Mouse (Mus musculus) cerebellum, adult 2 months (tissue): ENCODE data around the gene Son. TPM values are rescaled to one million over a fixed set of nuclear protein-coding genes. Genes with fewer than 3 reads are reported as not detected.

Experiments
- DNase-seq, 2 experiments: peaks; one replicate each; pipeline ENCODE4 v3.0.0; 2021
- H3K27ac ChIP-seq: fragments of 200-500 bp; 2 replicates; pipeline ENCODE4 v1.5.1; 2012; ENCODE audit warnings: low read length, control low read depth, inconsistent platforms; ENCODE audit not compliant: insufficient read depth
- H3K27me3 ChIP-seq: fragments of 200-500 bp; 2 replicates; pipeline ENCODE4 v1.6.1; 2012; ENCODE audit warnings: inconsistent platforms, mild to moderate bottlenecking, low read length, moderate library complexity; ENCODE audit not compliant: control insufficient read depth, insufficient read depth
- H3K4me1 ChIP-seq: fragments of 200-500 bp; 2 replicates; pipeline ENCODE4 v1.6.1; 2011; ENCODE audit warnings: low read length; ENCODE audit not compliant: control insufficient read depth, insufficient read depth
- H3K4me3 ChIP-seq: fragments of 200-500 bp; replicated peaks from 2 replicates; pipeline ENCODE3; 2011; ENCODE audit warnings: mild to moderate bottlenecking, low read depth, low read length, control low read depth; ENCODE audit not compliant: insufficient read depth
- CTCF ChIP-seq: fragments of 200-500 bp; IDR thresholded peaks from 2 replicates; pipeline ENCODE4 v1.5.1; 2011; ENCODE audit warnings: low read depth, mild to moderate bottlenecking, control low read depth, low read length, moderate library complexity, borderline replicate concordance; ENCODE audit not compliant: insufficient read depth
- POLR2A ChIP-seq: fragments of 200-500 bp; IDR thresholded peaks from 2 replicates; pipeline ENCODE4 v1.6.1; 2011; ENCODE audit warnings: low read length, control low read depth, borderline replicate concordance; ENCODE audit not compliant: insufficient read depth
- WGBS: fragments of 180-500 bp; shearing (Covaris S2); methylation state at CpG from one replicate; pipeline ENCODE4 v1.1.7; 2018; 5-methylcytosine and 5-hydroxymethylcytosine counted together
- polyA plus RNA-seq: library from polyadenylated mRNA; depleted of rRNA; stranded (reverse); fragments of >200 nt; gene quantifications from 2 replicates; pipeline ENCODE4 v1.2.3, GENCODE M21; 2012

Gene Son
- polyA plus RNA-seq, 1 experiment, result 358 TPM

DNA sequence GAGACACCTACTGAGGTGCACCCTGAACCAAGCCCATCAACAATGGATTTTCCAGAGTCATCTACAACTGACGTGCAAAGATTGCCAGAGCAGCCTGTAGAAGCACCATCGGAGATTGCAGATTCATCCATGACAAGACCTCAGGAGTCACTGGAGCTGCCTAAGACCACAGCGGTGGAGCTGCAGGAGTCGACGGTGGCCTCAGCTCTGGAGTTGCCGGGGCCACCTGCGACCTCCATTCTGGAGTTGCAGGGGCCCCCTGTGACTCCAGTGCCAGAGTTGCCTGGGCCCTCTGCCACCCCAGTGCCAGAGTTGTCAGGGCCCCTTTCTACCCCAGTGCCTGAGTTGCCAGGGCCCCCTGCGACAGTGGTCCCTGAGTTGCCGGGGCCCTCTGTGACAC is 8.0 kb downstream of the Son start:
- TF ChIP-seq POLR2A (no peak), CTCF (no peak)
- no peak overlapping the region for H3K27ac ChIP-seq
- no peaks in the 10 kb centered on the region for H3K27me3 ChIP-seq
- no peak for DNase-seq
- WGBS, result 92% methylated on average over 9 of the region's 9 CpGs
- H3K4me3 ChIP-seq, result no peak overlapping the region
- peaks cover 7% of the 10 kb centered on the region for H3K4me1 ChIP-seq

DNA sequence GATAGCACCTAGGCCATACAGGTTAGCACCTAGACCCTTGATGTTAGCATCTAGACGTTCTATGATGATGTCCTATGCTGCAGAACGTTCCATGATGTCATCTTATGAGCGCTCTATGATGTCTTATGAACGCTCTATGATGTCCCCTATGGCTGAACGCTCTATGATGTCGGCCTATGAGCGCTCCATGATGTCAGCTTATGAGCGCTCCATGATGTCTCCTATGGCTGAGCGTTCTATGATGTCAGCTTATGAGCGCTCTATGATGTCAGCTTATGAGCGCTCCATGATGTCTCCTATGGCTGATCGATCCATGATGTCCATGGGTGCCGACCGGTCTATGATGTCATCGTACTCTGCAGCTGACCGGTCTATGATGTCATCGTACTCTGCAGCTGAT is 10.0 kb downstream of the Son start:
- no peaks in the 10 kb centered on the region for H3K27me3 ChIP-seq
- WGBS, result 97% methylated on average over 17 of the region's 17 CpGs
- no peak overlapping the region for H3K4me3 ChIP-seq
- DNase-seq, result no peak
- no peak overlapping the region for H3K27ac ChIP-seq
- no peak for TF ChIP-seq POLR2A
- no peak for TF ChIP-seq CTCF
- peaks cover 4% of the 10 kb centered on the region; the same call in 1 of the 2 replicates for H3K4me1 ChIP-seq

DNA sequence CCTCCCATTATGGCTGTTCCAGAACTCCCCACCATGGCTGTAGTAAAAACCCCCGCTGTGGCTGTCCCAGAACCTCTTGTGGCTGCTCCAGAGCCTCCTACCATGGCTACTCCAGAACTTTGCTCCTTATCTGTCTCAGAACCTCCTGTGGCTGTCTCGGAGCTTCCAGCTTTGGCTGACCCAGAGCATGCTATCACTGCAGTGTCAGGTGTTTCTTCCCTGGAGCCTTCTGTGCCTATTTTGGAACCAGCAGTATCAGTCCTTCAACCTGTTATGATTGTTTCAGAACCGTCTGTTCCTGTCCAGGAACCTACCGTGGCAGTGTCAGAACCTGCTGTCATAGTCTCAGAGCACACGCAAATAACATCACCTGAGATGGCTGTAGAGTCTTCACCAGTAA is 11.2 kb downstream of the Son start:
- no peak overlapping the region for H3K4me3 ChIP-seq
- DNase-seq, result no peak
- 29% methylated on average over 5 of the region's 5 CpGs for WGBS
- no peak overlapping the region for H3K27ac ChIP-seq
- H3K4me1 ChIP-seq, result no peaks in the 10 kb centered on the region; the same call in 1 of the 2 replicates
- no peaks in the 10 kb centered on the region for H3K27me3 ChIP-seq
- TF ChIP-seq POLR2A (no peak), CTCF (no peak)

DNA sequence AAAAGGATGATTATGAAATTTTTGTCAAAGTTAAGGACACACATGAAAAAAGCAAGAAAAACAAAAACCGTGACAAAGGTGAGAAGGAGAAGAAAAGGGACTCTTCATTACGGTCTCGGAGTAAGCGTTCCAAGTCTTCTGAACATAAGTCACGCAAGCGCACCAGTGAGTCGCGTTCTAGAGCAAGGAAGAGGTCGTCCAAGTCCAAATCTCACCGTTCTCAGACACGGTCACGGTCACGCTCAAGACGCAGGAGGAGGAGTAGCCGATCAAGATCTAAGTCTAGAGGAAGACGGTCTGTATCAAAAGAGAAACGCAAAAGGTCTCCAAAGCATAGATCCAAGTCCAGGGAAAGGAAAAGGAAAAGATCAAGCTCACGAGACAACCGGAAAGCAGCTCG is 12.5 kb downstream of the Son start:
- H3K27me3 ChIP-seq, result no peaks in the 10 kb centered on the region
- 96% methylated on average over 20 of the region's 20 CpGs for WGBS
- no peak for DNase-seq
- TF ChIP-seq CTCF (no peak), POLR2A (no peak)
- H3K4me3 ChIP-seq, result no peak overlapping the region
- H3K27ac ChIP-seq, result no peak overlapping the region
- no peaks in the 10 kb centered on the region; the same call in 1 of the 2 replicates for H3K4me1 ChIP-seq

DNA sequence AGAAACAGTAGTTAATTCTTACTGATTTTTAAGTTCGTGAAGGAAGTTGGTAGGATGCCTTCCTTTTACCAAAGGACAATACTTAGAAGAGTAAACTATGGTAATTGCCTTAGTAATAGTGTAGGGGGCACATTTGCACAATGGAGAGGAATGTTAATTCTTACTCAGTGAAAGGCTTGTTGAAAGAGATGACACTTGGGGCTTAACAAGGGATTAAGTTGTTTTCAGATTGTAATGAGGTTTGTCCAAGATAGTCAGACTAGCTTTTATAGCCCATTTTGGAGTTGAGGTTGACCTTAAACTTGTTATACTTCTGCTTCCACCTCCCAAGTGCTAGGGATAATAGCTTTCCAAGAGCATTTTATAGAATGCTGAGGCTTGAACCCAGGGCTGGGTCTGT is 14.1 kb downstream of the Son start:
- H3K4me3 ChIP-seq, result no peak overlapping the region
- WGBS, result 60% methylated on average over 1 of the region's 1 CpGs
- DNase-seq, result no peak
- no peaks in the 10 kb centered on the region for H3K27me3 ChIP-seq
- no peaks in the 10 kb centered on the region; the same call in 1 of the 2 replicates for H3K4me1 ChIP-seq
- H3K27ac ChIP-seq, result no peak overlapping the region
- TF ChIP-seq CTCF (no peak), POLR2A (no peak)

DNA sequence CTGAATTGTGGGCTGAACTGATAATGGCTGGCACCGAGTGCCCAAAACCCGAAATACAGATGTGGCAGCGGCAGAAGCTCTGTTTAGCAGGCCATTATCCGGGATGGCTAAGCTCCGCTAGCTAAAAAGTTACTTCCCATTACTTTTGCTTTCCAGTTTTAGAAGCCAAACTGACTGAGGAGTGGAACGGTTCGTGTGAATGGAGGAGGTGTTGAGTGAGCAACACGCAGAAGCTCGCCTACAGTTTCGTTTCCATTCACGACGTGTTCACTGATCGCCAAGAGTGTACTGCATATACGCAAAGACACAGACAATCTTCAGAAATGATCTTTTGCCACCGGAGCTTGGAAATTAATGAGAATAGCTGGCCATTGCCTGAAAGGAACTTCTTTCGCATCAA is 15.0 kb downstream of the Son start:
- no peak overlapping the region for H3K4me3 ChIP-seq
- no peaks in the 10 kb centered on the region for H3K27me3 ChIP-seq
- no peak for DNase-seq
- WGBS, result 91% methylated on average over 16 of the region's 16 CpGs
- H3K4me1 ChIP-seq, result no peaks in the 10 kb centered on the region; the same call in 1 of the 2 replicates
- no peak for TF ChIP-seq CTCF
- TF ChIP-seq POLR2A, result no peak
- no peak overlapping the region for H3K27ac ChIP-seq

DNA sequence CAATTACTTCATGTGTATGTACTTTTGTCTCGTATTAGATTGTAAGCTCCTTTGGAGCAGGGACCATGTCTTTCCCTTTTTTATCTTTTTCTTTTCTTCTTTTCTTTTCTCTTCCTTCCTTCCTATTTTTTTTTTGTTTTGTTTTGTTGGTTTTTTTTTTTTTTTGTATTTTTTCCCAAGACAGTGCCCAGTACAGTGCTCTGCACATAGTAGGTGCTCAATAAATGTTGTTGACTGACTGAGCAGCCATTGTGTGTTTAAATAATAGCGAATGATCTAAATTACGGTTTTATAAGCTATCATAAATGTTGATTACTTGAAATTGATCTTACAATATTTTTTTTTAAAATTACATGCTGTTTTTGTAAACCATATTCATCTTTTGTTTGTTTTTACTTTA is 16.5 kb downstream of the Son start:
- Histone ChIP-seq H3K4me1 (no peaks in the 10 kb centered on the region; the same call in 1 of the 2 replicates), H3K27ac (no peak overlapping the region), H3K4me3 (no peak overlapping the region), H3K27me3 (no peaks in the 10 kb centered on the region)
- WGBS, result 90% methylated on average over 3 of the region's 3 CpGs
- no peak for DNase-seq
- TF ChIP-seq POLR2A, result no peak
- no peak for TF ChIP-seq CTCF

DNA sequence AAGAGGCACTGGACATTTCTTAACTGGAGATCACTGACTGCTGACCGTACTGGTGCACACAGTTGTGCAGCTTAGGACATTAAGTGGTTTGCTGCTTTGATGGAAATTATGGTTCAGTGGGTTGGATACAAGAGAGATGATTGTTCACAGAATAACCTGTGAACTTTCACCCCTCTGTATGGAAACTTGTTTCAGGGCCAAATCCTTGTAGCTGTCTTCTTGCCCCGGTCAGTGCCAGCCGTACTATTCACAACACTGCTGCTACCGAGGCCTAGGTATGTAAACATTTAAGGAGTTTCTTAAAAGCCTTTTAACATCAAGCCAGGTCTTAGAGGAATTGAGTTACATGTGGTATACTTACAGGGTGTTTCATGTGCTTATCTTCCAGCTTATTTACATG is 27.2 kb downstream of the Son start:
- Histone ChIP-seq H3K4me3 (no peak overlapping the region), H3K27me3 (no peaks in the 10 kb centered on the region), H3K4me1 (no peaks in the 10 kb centered on the region), H3K27ac (no peak overlapping the region)
- no peak for DNase-seq
- TF ChIP-seq POLR2A (no peak), CTCF (no peak)
- WGBS, result 78% methylated on average over 4 of the region's 4 CpGs
